Comparison of ENCODE assay signal across 14 mouse cellular contexts in genomic region chr10:24926380-24926779, GRCm38 (mm10). TPM values are rescaled to one million over a fixed set of nuclear protein-coding genes. Genes with fewer than 3 reads are reported as not detected.
DNase-seq lines count a peak whose midpoint lies in the region; ATAC-seq lines count a peak whose summit lies in the region.
"Had no signal": no experiment of that assay in that cellular context is flagged by ENCODE, and none has a peak within 500 bp of the region (broad histone marks: within the 10 kb centered on the region; RNA-seq: fewer than 3 reads in every experiment).

No protein-coding gene starts in this region.

- H3K9ac ChIP-seq in forebrain, embryonic 12.5 days: no peak overlapping the region
- no peak overlapping the region for H3K9ac ChIP-seq in neural tube, embryonic 11.5 days (ENCODE audit: low read length)
- H3K9ac ChIP-seq in limb, embryonic 13.5 days: no peak overlapping the region
- no peak overlapping the region for H3K9ac ChIP-seq in neural tube, embryonic 15.5 days (replicated peaks)
- H3K9ac ChIP-seq: liver, embryonic 13.5 days had no signal

- ATAC-seq in forebrain, embryonic 12.5 days (ENCODE audit: low FRiP score): peak; percentile 51; the same call in 1 of the 2 replicates
- ATAC-seq in neural tube, embryonic 11.5 days (ENCODE audit: insufficient read depth, low FRiP score, low TSS enrichment): peak; percentile 75
- peak; percentile 48 for ATAC-seq in limb, embryonic 13.5 days (ENCODE audit: low FRiP score, low read depth)
- ATAC-seq in neural tube, embryonic 15.5 days (ENCODE audit: low FRiP score): peak; percentile 79; the same call in 1 of the 2 replicates
- ATAC-seq: activated CD4-positive, CD25-positive, alpha-beta regulatory T cell, adult 4 months had no signal

- no peak overlapping the region for H3K4me3 ChIP-seq in forebrain, embryonic 12.5 days (replicated peaks)
- no peak overlapping the region for H3K4me3 ChIP-seq in forebrain, embryonic 10.5 days
- H3K4me3 ChIP-seq in neural tube, embryonic 11.5 days (ENCODE audit: low read depth, low read length): no peak overlapping the region
- no peak overlapping the region for H3K4me3 ChIP-seq in limb, embryonic 13.5 days
- H3K4me3 ChIP-seq in neural tube, embryonic 15.5 days (replicated peaks): no peak overlapping the region

- no peak overlapping the region for H3K27ac ChIP-seq in forebrain, embryonic 12.5 days
- H3K27ac ChIP-seq in forebrain, embryonic 10.5 days: no peak overlapping the region
- no peak overlapping the region for H3K27ac ChIP-seq in neural tube, embryonic 11.5 days (ENCODE audit: low read depth, low read length)
- H3K27ac ChIP-seq in limb, embryonic 13.5 days: peak overlapping the region; percentile 56; the same call in 1 of the 2 replicates
- no peak overlapping the region for H3K27ac ChIP-seq in neural tube, embryonic 15.5 days (replicated peaks)
- H3K27ac ChIP-seq: liver, embryonic 13.5 days had no signal

- H3K27me3 ChIP-seq in forebrain, embryonic 12.5 days: no peaks in the 10 kb centered on the region
- H3K27me3 ChIP-seq in forebrain, embryonic 10.5 days (ENCODE audit: poor library complexity, severe bottlenecking): no peaks in the 10 kb centered on the region
- H3K27me3 ChIP-seq in neural tube, embryonic 11.5 days (ENCODE audit: control insufficient read depth, insufficient read depth, low read length): no peaks in the 10 kb centered on the region
- no peaks in the 10 kb centered on the region for H3K27me3 ChIP-seq in limb, embryonic 13.5 days
- H3K27me3 ChIP-seq in neural tube, embryonic 15.5 days (replicated peaks): no peaks in the 10 kb centered on the region
- H3K27me3 ChIP-seq: liver, embryonic 13.5 days had no signal

- WGBS in forebrain, embryonic 12.5 days: 51% methylated on average over 10 of the region's 10 CpGs
- WGBS in forebrain, embryonic 10.5 days: 51% methylated on average over 10 of the region's 10 CpGs
- 11% methylated on average over 10 of the region's 10 CpGs for WGBS in neural tube, embryonic 11.5 days
- WGBS in limb, embryonic 13.5 days: 14% methylated on average over 10 of the region's 10 CpGs
- WGBS in neural tube, embryonic 15.5 days: 12% methylated on average over 10 of the region's 10 CpGs

- no peak overlapping the region for H3K4me2 ChIP-seq in forebrain, embryonic 12.5 days
- H3K4me2 ChIP-seq in neural tube, embryonic 11.5 days (ENCODE audit: low read depth): no peak overlapping the region
- H3K4me2 ChIP-seq in limb, embryonic 13.5 days (replicated peaks): peak overlapping the region; percentile 54
- H3K4me2 ChIP-seq in neural tube, embryonic 15.5 days: peak overlapping the region; percentile 5; the same call in 1 of the 2 replicates

- no peak for DNase-seq in forebrain, embryonic 10.5 days (ENCODE audit: extremely low spot score, low spot score)
- peak; percentile 51 for DNase-seq in neural tube, embryonic 11.5 days (ENCODE audit: low spot score)
- DNase-seq in neural tube, embryonic 10.5 days (ENCODE audit: extremely low spot score, low spot score): no peak
- DNase-seq in kidney, postnatal 25 days: no peak
- DNase-seq in kidney, adult 9 months: no peak
- DNase-seq: cerebellum, postnatal 10 days; layer of hippocampus, adult 9-11 months; liver, embryonic 13.5 days; thymus, adult 18-20 months had no signal

- H3K9me3 ChIP-seq in forebrain, embryonic 12.5 days: no peaks in the 10 kb centered on the region
- no peaks in the 10 kb centered on the region for H3K9me3 ChIP-seq in forebrain, embryonic 10.5 days
- no peaks in the 10 kb centered on the region for H3K9me3 ChIP-seq in neural tube, embryonic 11.5 days (ENCODE audit: control insufficient read depth, low read length)
- H3K9me3 ChIP-seq in limb, embryonic 13.5 days: no peaks in the 10 kb centered on the region
- no peaks in the 10 kb centered on the region for H3K9me3 ChIP-seq in neural tube, embryonic 15.5 days (replicated peaks)
- H3K9me3 ChIP-seq: liver, embryonic 13.5 days had no signal

- peaks cover 6% of the 10 kb centered on the region; the same call in 1 of the 2 replicates for H3K4me1 ChIP-seq in forebrain, embryonic 12.5 days
- peaks cover 27% of the 10 kb centered on the region for H3K4me1 ChIP-seq in forebrain, embryonic 10.5 days
- H3K4me1 ChIP-seq in neural tube, embryonic 11.5 days (ENCODE audit: control insufficient read depth, insufficient read depth, low read length): peaks cover 16% of the 10 kb centered on the region
- peaks cover 24% of the 10 kb centered on the region for H3K4me1 ChIP-seq in limb, embryonic 13.5 days
- H3K4me1 ChIP-seq in neural tube, embryonic 15.5 days: peaks cover 10% of the 10 kb centered on the region; the same call in 1 of the 2 replicates

- H3K36me3 ChIP-seq in forebrain, embryonic 12.5 days (replicated peaks): no peaks in the 10 kb centered on the region
- H3K36me3 ChIP-seq in forebrain, embryonic 10.5 days (replicated peaks): no peaks in the 10 kb centered on the region
- H3K36me3 ChIP-seq in neural tube, embryonic 11.5 days (ENCODE audit: control insufficient read depth, insufficient read depth, low read length): no peaks in the 10 kb centered on the region
- no peaks in the 10 kb centered on the region for H3K36me3 ChIP-seq in limb, embryonic 13.5 days
- no peaks in the 10 kb centered on the region for H3K36me3 ChIP-seq in neural tube, embryonic 15.5 days
- H3K36me3 ChIP-seq: liver, embryonic 13.5 days had no signal

RNA-seq across cellular contexts. Expression of gene Arg1, which starts 0.9 kb away (rescaled TPM):
- polyA plus RNA-seq in forebrain, embryonic 12.5 days (2016; fragmentation: Nextera tagmentation; extraction: Ambion mirVana): 1.8 and 2.9 TPM in 2 replicates
- 3.4 and 4.7 TPM in 2 replicates for polyA plus RNA-seq in forebrain, embryonic 10.5 days (2016; fragmentation: Nextera tagmentation; extraction: Ambion mirVana)
- 33.7 and 34.5 TPM in 2 replicates for polyA plus RNA-seq in neural tube, embryonic 11.5 days (2014; fragmentation: Nextera tagmentation; extraction: Ambion mirVana)
- polyA plus RNA-seq in limb, embryonic 13.5 days (2015; fragmentation: Nextera tagmentation; extraction: Ambion mirVana): 3.3 and 3.9 TPM in 2 replicates
- polyA plus RNA-seq in neural tube, embryonic 15.5 days (2015; fragmentation: Nextera tagmentation; extraction: Ambion mirVana): 3.6 and 3.8 TPM in 2 replicates
- polyA plus RNA-seq: erythroblast, embryonic 14.5 days had no signal

RNA-seq across cellular contexts. Expression of gene Med23, which starts 56.6 kb away (rescaled TPM):
- polyA plus RNA-seq in forebrain, embryonic 12.5 days (2016; fragmentation: Nextera tagmentation; extraction: Ambion mirVana): 35.2 and 36.8 TPM in 2 replicates
- 26.0 and 26.8 TPM in 2 replicates for polyA plus RNA-seq in forebrain, embryonic 10.5 days (2016; fragmentation: Nextera tagmentation; extraction: Ambion mirVana)
- polyA plus RNA-seq in neural tube, embryonic 11.5 days (2014; fragmentation: Nextera tagmentation; extraction: Ambion mirVana): 31.4 and 32.9 TPM in 2 replicates
- polyA plus RNA-seq in limb, embryonic 13.5 days (2015; fragmentation: Nextera tagmentation; extraction: Ambion mirVana): 26.7 and 29.0 TPM in 2 replicates
- 21.6 and 22.0 TPM in 2 replicates for polyA plus RNA-seq in neural tube, embryonic 15.5 days (2015; fragmentation: Nextera tagmentation; extraction: Ambion mirVana)

Comparison
In these comparisons a context has a peak if more than half of its experiments do, and no peak if none do; other contexts are left out.
1. H3K4me2 ChIP-seq: peak in limb, embryonic 13.5 days (single experiment) and neural tube, embryonic 15.5 days (single experiment); none in forebrain, embryonic 12.5 days (single experiment) and neural tube, embryonic 11.5 days (single experiment).
2. Peak in every context shown above with its lines, with median percentiles within 50 percentile points of each other: ATAC-seq.